ENCODE assay signal across 8 mouse cellular contexts in the genomic region with DNA sequence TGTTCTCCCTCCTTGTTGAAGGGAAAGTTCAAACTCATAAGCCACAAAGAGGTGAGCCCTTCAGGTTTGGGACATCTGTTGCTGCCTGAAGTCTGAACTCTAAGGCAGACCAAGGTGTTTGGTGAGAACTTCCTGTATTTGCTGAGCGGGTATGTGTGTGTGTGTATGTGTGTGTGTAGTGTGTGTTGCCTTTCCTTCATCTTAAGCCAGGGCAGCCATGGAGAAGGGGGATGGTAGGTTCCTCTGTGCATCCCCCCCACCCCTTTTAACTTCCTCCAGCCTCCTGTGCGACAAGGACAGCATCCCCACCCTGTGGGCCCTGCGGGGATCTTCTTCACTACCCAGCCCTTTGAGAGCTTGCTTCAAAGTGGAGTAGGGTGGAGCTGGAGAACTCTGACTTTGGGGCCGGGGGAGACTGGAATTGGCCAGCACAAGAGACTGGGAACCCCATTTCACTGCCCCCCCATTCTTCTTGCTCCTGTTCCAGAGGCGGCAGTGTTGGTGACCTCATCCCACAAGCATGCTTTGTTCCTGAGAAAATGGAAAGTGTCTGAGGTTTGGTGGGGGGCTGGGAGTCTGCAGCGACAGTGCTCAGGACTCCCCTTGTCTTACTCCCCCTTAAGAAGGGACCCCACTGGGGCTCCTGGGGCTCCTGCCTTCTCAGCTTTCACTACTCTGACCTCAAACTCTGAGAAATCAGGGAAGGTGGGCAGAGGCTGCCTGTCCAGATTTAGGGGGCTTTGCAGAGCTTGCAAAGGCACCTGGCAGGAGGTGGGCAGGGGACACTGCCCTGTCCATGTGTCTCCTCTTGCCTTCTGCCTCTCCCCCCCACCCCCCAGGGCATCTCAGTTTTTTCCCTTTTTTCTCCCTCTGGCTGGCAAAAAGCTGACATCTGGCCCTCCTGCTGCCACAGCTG. TPM values are rescaled to one million over a fixed set of nuclear protein-coding genes. Genes with fewer than 3 reads are reported as not detected.
DNase-seq lines count a peak whose midpoint lies in the region; TF ChIP-seq lines count a peak whose summit lies in the region.

No protein-coding gene starts in this region.

- TF ChIP-seq CTCF in liver, adult 2 months (IDR thresholded peaks at IDR 0.05; ENCODE audit: low read depth, low read length), result no peak
- no peak for TF ChIP-seq CTCF in brain, embryonic 14.5 days (IDR thresholded peaks at IDR 0.05; ENCODE audit: borderline replicate concordance, extremely low read depth, insufficient read depth, insufficient read length)

- peaks cover 3% of the 10 kb centered on the region; the same call in 1 of the 2 replicates for H3K27me3 ChIP-seq in liver, adult 2 months (ENCODE audit: control insufficient read depth, insufficient read depth, low read length)

- peak overlapping the region; percentile 69 for H3K27ac ChIP-seq in liver, adult 2 months (replicated peaks; ENCODE audit: insufficient read depth, low read depth, low read length)
- H3K27ac ChIP-seq in macrophage, result peak overlapping the region; percentile 99

- WGBS in liver, adult 2 months, result 58% methylated on average over 6 of the region's 6 CpGs
- WGBS in macrophage (ENCODE audit: missing documents), result 33% methylated on average over 6 of the region's 6 CpGs

- TF ChIP-seq POLR2A in liver, adult 2 months (IDR thresholded peaks at IDR 0.05; ENCODE audit: extremely low read depth, insufficient read depth, low read length), result no peak
- TF ChIP-seq POLR2A in brain, embryonic 14.5 days (IDR thresholded peaks at IDR 0.05; ENCODE audit: borderline replicate concordance, extremely low read depth, insufficient read depth, insufficient read length, poor library complexity, severe bottlenecking), result no peak

- no peaks in the 10 kb centered on the region for H3K79me2 ChIP-seq in liver, adult 2 months (ENCODE audit: control insufficient read depth, insufficient read depth, low read length)
- H3K79me2 ChIP-seq in macrophage (ENCODE audit: inconsistent target), result peaks cover 65% of the 10 kb centered on the region

- no peak overlapping the region; the same call in 1 of the 2 replicates for H3K9ac ChIP-seq in liver, adult 2 months (ENCODE audit: low read depth, low read length)

- no peak overlapping the region for H3K4me3 ChIP-seq in liver, adult 2 months (ENCODE audit: insufficient read depth, low read depth, low read length)
- H3K4me3 ChIP-seq in macrophage (ENCODE audit: inconsistent target), result peak overlapping the region; percentile 35

- H3K36me3 ChIP-seq in liver, adult 2 months (ENCODE audit: control insufficient read depth, insufficient read depth, low read length), result no peaks in the 10 kb centered on the region
- H3K36me3 ChIP-seq in macrophage (ENCODE audit: inconsistent target), result peaks cover 9% of the 10 kb centered on the region; the same call in 1 of the 2 replicates

- H3K4me1 ChIP-seq in liver, adult 2 months (ENCODE audit: control insufficient read depth, insufficient read depth, low read length), result peaks cover 8% of the 10 kb centered on the region

- no peak for DNase-seq in liver, adult 2 months (ENCODE audit: extremely low read depth, low read depth, low spot score)
- no peak for DNase-seq in liver
- peak; percentile 74 for DNase-seq in brain, embryonic 14.5 days (ENCODE audit: low read depth)
- peak; percentile 46 for DNase-seq in heart, postnatal 4 days
- peak; percentile 62 for DNase-seq in thymus, postnatal 25 days
- no peak for DNase-seq in right cerebral cortex, postnatal 14 days
- no peak for DNase-seq in gastrocnemius, adult 18-20 months (ENCODE audit: low spot score)

RNA-seq across cellular contexts. Expression of a gene that starts 3.6 kb away (rescaled TPM):
- total RNA-seq in liver, adult 2 months (2014; rRNA removed), result 0.20 and 0.28 TPM in 2 replicates
- polyA plus RNA-seq in liver, adult 2 months (2012; rRNA removed), result 0.95 and 1.5 TPM in 2 replicates
- polyA plus RNA-seq in brain, embryonic 14.5 days (2012; rRNA removed), result 3.8 and 5.8 TPM in 2 replicates
- 10 to 100 TPM; 22.4 to 23.4 TPM for total RNA-seq in heart, postnatal 4 days (2021)
- 100 to 1,000 TPM in 5 of 26 experiments, 10 to 100 TPM in 21; 19.4 to 246 (median 86.4) TPM for total RNA-seq in macrophage (2018; cell fraction: chromatin; rRNA removed)
- total RNA-seq in macrophage (2018; cell fraction: cytosol; rRNA removed), result 100 to 1,000 TPM in 1 of 26 experiments, 10 to 100 TPM in 25; 25.7 to 105 (median 54.7) TPM
- total RNA-seq in macrophage (2018; cell fraction: nucleus; rRNA removed), result 100 to 1,000 TPM in 5 of 26 experiments, 10 to 100 TPM in 21; 31.8 to 142 (median 70.6) TPM
- 24.2 to 70.3 TPM (median 28.8 TPM) in 3 replicates for polyA plus RNA-seq in macrophage (2018)
- total RNA-seq in gastrocnemius, adult 18-20 months (2021), result 100 to 1,000 TPM; 271 to 315 TPM

RNA-seq across cellular contexts. Expression of a gene that starts 10.4 kb away (rescaled TPM):
- 12.1 and 15.1 TPM in 2 replicates for total RNA-seq in liver, adult 2 months (2014; rRNA removed)
- 5.5 and 6.6 TPM in 2 replicates for polyA plus RNA-seq in liver, adult 2 months (2012; rRNA removed)
- polyA plus RNA-seq in brain, embryonic 14.5 days (2012; rRNA removed), result 53.1 and 59.7 TPM in 2 replicates
- total RNA-seq in heart, postnatal 4 days (2021), result 10 to 100 TPM; 35.0 to 37.4 TPM
- 10 to 100 TPM; 29.3 to 87.9 (median 60.7) TPM for total RNA-seq in macrophage (2018; cell fraction: chromatin; rRNA removed)
- 10 to 100 TPM; 30.9 to 47.9 (median 40.8) TPM for total RNA-seq in macrophage (2018; cell fraction: cytosol; rRNA removed)
- 10 to 100 TPM; 20.8 to 65.4 (median 32.2) TPM for total RNA-seq in macrophage (2018; cell fraction: nucleus; rRNA removed)
- 38.3 to 63.8 TPM (median 62.7 TPM) in 3 replicates for polyA plus RNA-seq in macrophage (2018)
- total RNA-seq in gastrocnemius, adult 18-20 months (2021), result 10 to 100 TPM; 12.7 to 13.9 TPM

RNA-seq across cellular contexts. Expression of a gene that starts 10.7 kb away (rescaled TPM):
- total RNA-seq in liver, adult 2 months (2014; rRNA removed), result 9.3 and 11.6 TPM in 2 replicates
- polyA plus RNA-seq in liver, adult 2 months (2012; rRNA removed), result 4.2 and 5.5 TPM in 2 replicates
- polyA plus RNA-seq in brain, embryonic 14.5 days (2012; rRNA removed), result 22.4 and 22.6 TPM in 2 replicates
- 10 to 100 TPM; 17.3 to 18.7 TPM for total RNA-seq in heart, postnatal 4 days (2021)
- total RNA-seq in macrophage (2018; cell fraction: chromatin; rRNA removed), result 100 to 1,000 TPM in 1 of 26 experiments, 10 to 100 TPM in 25; 12.1 to 101 (median 51.8) TPM
- 10 to 100 TPM; 24.9 to 44.6 (median 33.0) TPM for total RNA-seq in macrophage (2018; cell fraction: cytosol; rRNA removed)
- total RNA-seq in macrophage (2018; cell fraction: nucleus; rRNA removed), result 10 to 100 TPM; 11.1 to 53.3 (median 29.8) TPM
- 32.1 to 58.7 TPM (median 57.7 TPM) in 3 replicates for polyA plus RNA-seq in macrophage (2018)
- total RNA-seq in gastrocnemius, adult 18-20 months (2021), result 10 to 100 TPM; 18.4 to 22.7 TPM

RNA-seq across cellular contexts. Expression of a gene that starts 37.5 kb away (rescaled TPM):
- total RNA-seq in liver, adult 2 months (2014; rRNA removed), result 15.3 and 15.8 TPM in 2 replicates
- polyA plus RNA-seq in liver, adult 2 months (2012; rRNA removed), result 24.1 and 25.7 TPM in 2 replicates
- 44.9 and 47.3 TPM in 2 replicates for polyA plus RNA-seq in brain, embryonic 14.5 days (2012; rRNA removed)
- 10 to 100 TPM; 10.3 to 10.5 TPM for total RNA-seq in heart, postnatal 4 days (2021)
- 100 to 1,000 TPM in 8 of 26 experiments, 10 to 100 TPM in 18; 21.2 to 240 (median 86.4) TPM for total RNA-seq in macrophage (2018; cell fraction: chromatin; rRNA removed)
- 10 to 100 TPM; 14.1 to 43.3 (median 24.3) TPM for total RNA-seq in macrophage (2018; cell fraction: cytosol; rRNA removed)
- total RNA-seq in macrophage (2018; cell fraction: nucleus; rRNA removed), result 100 to 1,000 TPM in 3 of 26 experiments, 10 to 100 TPM in 23; 23.7 to 144 (median 56.6) TPM
- 20.2 to 23.6 TPM (median 22.9 TPM) in 3 replicates for polyA plus RNA-seq in macrophage (2018)
- total RNA-seq in gastrocnemius, adult 18-20 months (2021), result 1 to 10 TPM; 7.4 to 8.1 TPM

RNA-seq across cellular contexts. Expression of a gene that starts 47.5 kb away (rescaled TPM):
- total RNA-seq in liver, adult 2 months (2014; rRNA removed), result not detected in 2 replicates
- 0.02 TPM in 1 of 2 replicates, not detected in the other for polyA plus RNA-seq in liver, adult 2 months (2012; rRNA removed)
- polyA plus RNA-seq in brain, embryonic 14.5 days (2012; rRNA removed), result 21.3 and 23.1 TPM in 2 replicates
- under 1 TPM; 0.16 to 0.24 TPM for total RNA-seq in heart, postnatal 4 days (2021)
- 1 to 10 TPM in 11 of 26 experiments, under 1 TPM in 13, not detected in 2; 0.25 to 4.4 (median 0.90) TPM for total RNA-seq in macrophage (2018; cell fraction: chromatin; rRNA removed)
- total RNA-seq in macrophage (2018; cell fraction: cytosol; rRNA removed), result 10 to 100 TPM in 2 of 26 experiments, 1 to 10 TPM in 20, under 1 TPM in 4; 0.86 to 14.3 (median 2.7) TPM
- 10 to 100 TPM in 9 of 26 experiments, 1 to 10 TPM in 11, under 1 TPM in 6; 0.48 to 20.4 (median 5.9) TPM for total RNA-seq in macrophage (2018; cell fraction: nucleus; rRNA removed)
- polyA plus RNA-seq in macrophage (2018), result 0.49 to 1.1 TPM (median 0.70 TPM) in 3 replicates
- total RNA-seq in gastrocnemius, adult 18-20 months (2021), result under 1 TPM; 0.31 to 0.39 TPM

Comparison
In these comparisons a context has a peak if more than half of its experiments do, and no peak if none do; other contexts are left out.
1. DNase-seq: peak in brain, embryonic 14.5 days (single experiment), heart, postnatal 4 days (single experiment) and thymus, postnatal 25 days (single experiment); none in liver, adult 2 months (single experiment), liver (single experiment), right cerebral cortex, postnatal 14 days (single experiment) and gastrocnemius, adult 18-20 months (single experiment).
2. RNA of a gene that starts 3.6 kb away (total RNA-seq): 271 to 315 TPM in gastrocnemius, adult 18-20 months and 22.4 to 23.4 TPM in heart, postnatal 4 days; 0.20 to 0.28 TPM in liver, adult 2 months; every median in the first group is over 10 times any median in the second.